Mouse (Mus musculus) brain, adult 2 months (tissue): ENCODE measurements around the gene Cd177.
"Not testable (repeated sequence)": the region's sequence is repeated elsewhere in the genome, so short reads cannot be mapped to it uniquely, and the experiment has no call there.

Source experiments
- DNase-seq: peaks from one replicate; pipeline ENCODE4 v3.0.0; 2011; ENCODE audit warnings: low read depth, low spot score

The Cd177 gene

GRCm38 (mm10) chr7:24760211-24760610 is at the start of gene Cd177:
Cd177 (minus strand) TSS chr7:24760311.
- no peak for DNase-seq

GRCm38 (mm10) chr7:24809041-24809440 is 48.9 kb upstream of the Cd177 start:
- no peak for DNase-seq

GRCm38 (mm10) chr7:24804826-24805225 is 44.7 kb upstream of the Cd177 start:
- no peak for DNase-seq

GRCm38 (mm10) chr7:24802149-24802767 is 42.1 kb upstream of the Cd177 start:
- no peak for DNase-seq

- peak; percentile 7 for DNase-seq
Observed at GRCm38 (mm10) chr7:24797918-24798317, 37.8 kb upstream of the Cd177 start.

- DNase-seq = not testable (repeated sequence)
Observed at GRCm38 (mm10) chr7:24776918-24777317, 16.8 kb upstream of the Cd177 start, which contains the start of gene Ceacam10. Ceacam10 (plus strand) TSS chr7:24777206.

GRCm38 (mm10) chr7:24776145-24776544 is 16.0 kb upstream of the Cd177 start:
- no peak for DNase-seq

- DNase-seq = no peak
Observed at GRCm38 (mm10) chr7:24773942-24774535, 13.9 kb upstream of the Cd177 start.

- no peak for DNase-seq
Observed at GRCm38 (mm10) chr7:24771361-24771760, 11.2 kb upstream of the Cd177 start.

- DNase-seq = no peak
Observed at GRCm38 (mm10) chr7:24762574-24762973, 2.5 kb upstream of the Cd177 start.

GRCm38 (mm10) chr7:24761161-24761560 is 1.1 kb upstream of the Cd177 start:
- no peak for DNase-seq

- no peak for DNase-seq
Observed at GRCm38 (mm10) chr7:24758520-24758919, 1.6 kb downstream of the Cd177 start.

GRCm38 (mm10) chr7:24753476-24753875 is 6.6 kb downstream of the Cd177 start:
- no peak for DNase-seq

GRCm38 (mm10) chr7:24751610-24752009 is 8.5 kb downstream of the Cd177 start:
- no peak for DNase-seq

- DNase-seq = no peak
Observed at GRCm38 (mm10) chr7:24750695-24751094, 9.4 kb downstream of the Cd177 start.

GRCm38 (mm10) chr7:24735970-24736670 is 24.0 kb downstream of the Cd177 start:
- no peak for DNase-seq

- DNase-seq = not testable (repeated sequence)
Observed at GRCm38 (mm10) chr7:24726808-24727207, 33.3 kb downstream of the Cd177 start, which contains the start of gene Gm4763. Gm4763 (minus strand) TSS chr7:24726908.

GRCm38 (mm10) chr7:24715039-24715438 is 45.1 kb downstream of the Cd177 start:
- DNase-seq = peak; percentile 23

GRCm38 (mm10) chr7:24708832-24709292 is 51.2 kb downstream of the Cd177 start, which contains the start of gene BC049730:
BC049730 (plus strand) TSS chr7:24709242.
- no peak for DNase-seq

GRCm38 (mm10) chr7:24702841-24703240 is 57.3 kb downstream of the Cd177 start:
- not testable (repeated sequence) for DNase-seq

GRCm38 (mm10) chr7:24697891-24698290 is 62.2 kb downstream of the Cd177 start:
- DNase-seq = not testable (repeated sequence)
